Mouse (Mus musculus) heart, postnatal 10 days (tissue): ENCODE measurements around the gene Tap1. TPM values are rescaled to one million over a fixed set of nuclear protein-coding genes. Genes with fewer than 3 reads are reported as not detected.
A peak's percentile ranks its signal among the peaks of the same experiment; 100 is the strongest.
"Not testable (repeated sequence)": the region's sequence is repeated elsewhere in the genome, so short reads cannot be mapped to it uniquely, and the experiment has no call there.

ENCODE experiments used
- DNase-seq, 2 experiments: peaks; one replicate each; pipeline ENCODE4 v3.0.0; 2021
- intact Hi-C: fragments of 180-260 bp; cut with DNase I; formaldehyde crosslinking; loops from one replicate; pipeline ENCODE4 v1.15.1; 2025
- total RNA-seq, 2 experiments: library from RNA; stranded (reverse); gene quantifications; 2 replicates each; pipeline ENCODE4 v1.2.3; 2021

Gene Tap1
- total RNA-seq: 1 to 10 TPM; 6.7 to 7.0 TPM

DNA sequence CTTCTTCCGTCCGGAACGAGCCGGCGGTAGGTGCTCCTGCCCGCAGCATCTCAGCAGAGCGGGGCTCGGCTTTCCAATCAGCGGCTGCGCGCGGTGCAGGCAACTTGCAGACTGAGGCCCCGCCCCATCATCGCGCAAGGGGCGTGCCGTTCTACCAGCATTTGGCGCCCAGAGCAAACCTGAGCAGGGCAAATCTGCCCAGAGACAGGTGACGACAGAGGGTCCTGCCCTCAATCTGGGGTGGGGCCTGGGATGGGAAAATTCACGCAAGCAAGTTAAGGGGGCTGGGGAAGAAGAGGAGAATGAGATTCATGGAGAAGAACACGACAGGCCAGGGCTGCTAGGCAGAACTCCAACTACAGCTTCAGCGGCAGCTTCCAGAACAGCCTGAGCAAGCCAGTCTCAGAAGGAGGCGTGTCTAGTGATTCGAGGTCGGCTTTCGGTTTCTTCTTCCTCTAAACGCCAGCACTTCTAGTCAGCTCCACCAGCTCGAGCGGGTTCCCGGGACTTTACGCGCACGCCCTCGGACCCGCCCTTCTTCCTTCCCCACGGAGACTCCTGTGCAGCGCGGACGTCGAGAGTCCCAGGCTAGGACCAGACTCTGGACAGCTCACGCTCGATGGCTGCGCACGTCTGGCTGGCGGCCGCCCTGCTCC, at the start of gene Tap1, which contains the start of gene Psmb9:
Gene Tap1 (plus strand): TSS at position 293 of the 656 bp plus-strand sequence.
Gene Psmb9 (minus strand): TSS at position 504 of the 656 bp plus-strand sequence.
- intact Hi-C loops: no loop called here
- peak; percentile 97 to 99 for DNase-seq

GRCm38 (mm10) chr17:34137601-34138000, 49.8 kb upstream of the Tap1 start:
- intact Hi-C loops: no loop called here

GRCm38 (mm10) chr17:34138655-34139054, 48.7 kb upstream of the Tap1 start:
- intact Hi-C loops: no loop called here
- DNase-seq: peak in 1 of 2 experiments; percentile 3

More at GRCm38 (mm10) chr17:34137601-34138000, 49.8 kb upstream of the Tap1 start:
- DNase-seq: no peak

DNA sequence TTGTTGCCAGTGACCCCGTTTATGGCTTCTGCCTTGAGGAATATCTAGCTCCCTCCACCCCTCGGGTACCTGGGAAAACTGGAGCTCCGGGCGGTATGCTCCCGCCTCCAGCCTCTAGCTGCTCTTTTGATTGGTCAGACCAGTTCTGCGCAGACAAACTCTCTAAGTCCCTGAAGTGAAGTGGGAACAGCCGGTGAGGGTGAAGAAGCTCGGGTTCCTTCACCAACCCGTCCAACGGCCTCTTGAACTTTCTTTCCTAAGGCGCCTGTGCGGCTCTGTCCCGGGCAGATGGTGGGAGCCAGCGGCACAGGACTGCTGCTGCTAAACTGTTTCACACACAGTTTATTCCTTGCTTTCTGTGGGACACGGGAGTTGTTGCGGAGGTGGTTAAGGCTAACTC, 47.9 kb upstream of the Tap1 start:
- intact Hi-C loops: no loop called here
- peak; percentile 16 to 51 for DNase-seq

DNA sequence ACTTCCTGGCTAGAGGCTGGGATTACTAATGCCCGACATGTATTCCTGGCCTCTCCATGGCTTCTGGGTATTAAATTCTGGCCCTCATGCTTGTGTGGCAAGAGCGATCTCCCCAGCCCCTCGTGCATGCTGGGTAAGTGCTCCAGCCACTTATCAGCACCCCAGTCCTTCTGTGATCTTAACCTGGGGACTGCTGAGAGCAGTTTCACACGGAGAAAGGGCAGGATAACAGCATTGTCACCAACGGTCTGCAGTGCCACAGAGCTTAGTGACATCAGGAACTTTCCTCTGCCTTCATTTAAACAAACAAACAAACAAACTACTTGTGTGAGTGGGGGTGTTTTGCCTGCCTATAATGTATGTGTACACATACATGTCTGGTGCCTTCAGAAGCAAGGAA, 47.1 kb upstream of the Tap1 start:
- intact Hi-C loops: loop anchor here (10.0 kb wide), 1 partner anchor 415 kb away; no protein-coding TSS in a partner anchor
- DNase-seq: no peak

DNA sequence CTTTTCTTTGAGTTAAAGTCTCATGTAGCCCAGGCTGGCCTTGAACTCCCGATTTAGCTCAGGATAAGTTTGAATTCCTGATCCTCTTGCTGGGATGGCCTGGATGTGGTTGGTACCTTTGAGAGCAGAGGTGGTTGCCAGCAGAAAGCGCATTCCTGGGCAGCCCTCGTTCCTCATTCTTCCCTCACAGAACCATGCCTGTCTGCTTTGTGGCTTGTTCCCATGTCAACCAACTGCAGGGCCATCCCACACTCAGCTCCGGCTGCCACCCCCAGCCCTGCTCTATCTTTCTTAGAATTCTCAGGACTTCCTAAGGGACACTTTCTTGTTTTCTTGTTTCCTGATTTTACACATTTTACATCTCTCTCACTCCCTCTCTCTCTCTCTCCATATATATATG, 45.9 kb upstream of the Tap1 start:
- intact Hi-C loops: loop anchor here (10.0 kb wide), 1 partner anchor 413 kb away; no protein-coding TSS in a partner anchor
- no peak for DNase-seq

DNA sequence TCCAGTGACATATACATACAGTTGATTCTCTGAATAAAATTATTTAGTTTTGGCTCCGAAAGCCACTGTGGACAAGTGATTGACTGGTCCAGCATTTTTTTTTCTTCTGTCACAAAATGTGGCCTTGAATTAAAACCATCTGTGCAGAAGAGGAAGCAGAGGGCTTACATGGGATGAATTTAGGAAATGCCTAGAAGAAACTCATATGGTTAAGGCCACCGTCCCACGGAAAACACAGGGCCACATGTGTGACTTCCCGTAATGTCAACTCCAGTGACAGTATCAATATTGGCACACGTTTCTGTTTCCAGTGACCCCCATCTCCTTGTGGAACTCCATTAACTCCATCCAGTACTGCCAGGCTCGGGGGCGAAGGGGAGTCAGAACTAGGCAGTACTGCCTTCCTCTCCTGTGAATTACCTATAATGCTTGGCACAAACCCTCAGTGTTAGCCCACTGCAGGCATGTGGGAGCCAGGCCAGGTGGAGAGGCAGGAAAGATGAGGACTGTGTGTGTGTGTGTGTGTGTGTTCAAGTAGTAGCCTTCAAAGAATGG, 44.8 kb upstream of the Tap1 start:
- DNase-seq: no peak
- intact Hi-C loops: loop anchor here (10.0 kb wide), 1 partner anchor 412 kb away; no protein-coding TSS in a partner anchor

DNA sequence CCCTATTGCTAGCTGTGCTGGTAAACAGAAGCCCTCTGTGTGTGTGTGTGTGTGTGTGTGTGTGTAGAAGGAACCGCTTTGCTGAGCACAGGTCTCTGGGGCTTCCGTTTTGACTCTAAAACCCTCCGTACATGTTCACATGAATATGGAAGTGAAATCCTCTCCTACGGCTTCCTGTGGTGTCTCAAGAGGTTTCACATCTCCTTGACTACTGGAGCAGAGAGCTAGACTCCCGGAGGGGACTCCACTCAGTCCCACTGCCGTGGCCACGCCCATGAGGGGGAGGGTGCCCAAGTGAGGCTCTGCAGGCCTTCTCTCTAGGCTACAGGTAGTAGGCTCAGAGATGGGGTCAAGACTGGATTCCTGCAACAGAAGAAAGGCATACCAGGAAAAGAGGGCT, 44.3 kb upstream of the Tap1 start, which contains the start of gene H2-DMb2:
Gene H2-DMb2 (plus strand): TSS at position 275 of the 400 bp plus-strand sequence.
- intact Hi-C loops: loop anchor here (10.0 kb wide), 1 partner anchor 412 kb away; no protein-coding TSS in a partner anchor
- DNase-seq: peak; percentile 70 to 73

GRCm38 (mm10) chr17:34143461-34143860, 43.9 kb upstream of the Tap1 start:
- no peak for DNase-seq
- intact Hi-C loops: loop anchor here (10.0 kb wide), 1 partner anchor 411 kb away; no protein-coding TSS in a partner anchor

- DNase-seq: not testable (repeated sequence)
- intact Hi-C loops: loop anchor here (10.0 kb wide), 1 partner anchor 411 kb away; no protein-coding TSS in a partner anchor
Measured at GRCm38 (mm10) chr17:34144221-34144620, 43.1 kb upstream of the Tap1 start.

- intact Hi-C loops: loop anchor here (5.0 to 10.0 kb wide), 2 partner anchors 410 to 792 kb away; no protein-coding TSS in a partner anchor
- DNase-seq: no peak
Measured at GRCm38 (mm10) chr17:34144960-34145371, 42.4 kb upstream of the Tap1 start.

DNA sequence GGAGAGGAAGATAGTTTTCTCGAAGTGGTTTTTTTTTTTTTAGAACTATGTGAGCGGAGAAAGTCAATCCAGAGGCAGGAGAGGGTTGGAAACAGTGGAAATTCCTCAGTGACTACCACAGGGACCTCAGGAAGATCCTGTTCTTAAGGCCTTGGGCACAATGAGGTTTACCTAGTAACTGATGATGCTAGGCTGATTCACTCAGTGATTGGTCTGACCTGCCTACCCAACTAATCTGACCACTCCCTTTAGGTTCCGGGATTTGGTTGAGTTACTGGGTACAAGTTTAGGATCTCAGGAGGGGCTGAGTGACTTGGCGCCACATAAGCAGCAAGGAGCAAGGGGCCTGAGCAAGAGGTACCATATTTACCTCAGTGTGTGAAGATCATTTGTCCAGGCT, 34.4 kb upstream of the Tap1 start, which contains the start of gene H2-DMb1:
Gene H2-DMb1 (plus strand): TSS at position 150 of the 400 bp plus-strand sequence.
- peak; percentile 56 to 73 for DNase-seq
- intact Hi-C loops: no loop called here

GRCm38 (mm10) chr17:34155534-34155933, 31.8 kb upstream of the Tap1 start:
- intact Hi-C loops: no loop called here
- no peak for DNase-seq

DNA sequence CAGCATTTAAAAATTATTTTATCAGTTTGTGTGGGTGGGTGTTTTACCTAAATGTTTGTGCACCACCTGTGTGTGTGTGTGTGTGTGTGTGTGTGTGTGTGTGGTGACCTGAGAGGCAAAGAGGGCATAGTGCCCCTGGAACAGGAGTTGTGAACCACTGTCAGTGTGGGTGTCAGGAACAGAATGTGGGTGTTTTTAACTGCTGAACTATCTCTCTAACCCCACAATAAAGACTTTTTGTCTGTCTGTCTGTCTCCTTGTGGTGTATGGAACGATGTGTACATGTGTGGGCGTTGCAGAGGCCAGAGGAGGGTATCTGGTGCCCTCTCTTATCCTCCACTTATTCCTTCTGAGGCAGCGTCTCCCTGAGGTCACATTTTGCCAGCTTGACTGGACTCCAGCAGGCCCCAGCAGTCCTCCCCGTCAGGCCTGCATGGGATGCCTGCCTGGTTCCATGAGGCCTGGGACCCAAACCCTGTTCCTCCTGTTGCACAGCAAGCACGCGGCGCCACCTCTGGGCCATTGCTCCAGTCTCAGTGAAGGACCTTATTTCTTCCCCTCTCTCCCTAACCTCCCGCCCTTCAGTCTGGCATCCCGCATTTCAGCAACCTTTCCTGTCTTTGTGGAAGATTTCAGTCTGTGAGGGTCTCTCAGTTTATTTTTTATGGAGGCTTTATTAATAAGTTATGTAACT, 23.0 kb upstream of the Tap1 start:
- intact Hi-C loops: loop anchor here (1.0 kb wide), 1 partner anchor 87 kb away; no protein-coding TSS in a partner anchor
- DNase-seq: peak; percentile 14 to 37

DNA sequence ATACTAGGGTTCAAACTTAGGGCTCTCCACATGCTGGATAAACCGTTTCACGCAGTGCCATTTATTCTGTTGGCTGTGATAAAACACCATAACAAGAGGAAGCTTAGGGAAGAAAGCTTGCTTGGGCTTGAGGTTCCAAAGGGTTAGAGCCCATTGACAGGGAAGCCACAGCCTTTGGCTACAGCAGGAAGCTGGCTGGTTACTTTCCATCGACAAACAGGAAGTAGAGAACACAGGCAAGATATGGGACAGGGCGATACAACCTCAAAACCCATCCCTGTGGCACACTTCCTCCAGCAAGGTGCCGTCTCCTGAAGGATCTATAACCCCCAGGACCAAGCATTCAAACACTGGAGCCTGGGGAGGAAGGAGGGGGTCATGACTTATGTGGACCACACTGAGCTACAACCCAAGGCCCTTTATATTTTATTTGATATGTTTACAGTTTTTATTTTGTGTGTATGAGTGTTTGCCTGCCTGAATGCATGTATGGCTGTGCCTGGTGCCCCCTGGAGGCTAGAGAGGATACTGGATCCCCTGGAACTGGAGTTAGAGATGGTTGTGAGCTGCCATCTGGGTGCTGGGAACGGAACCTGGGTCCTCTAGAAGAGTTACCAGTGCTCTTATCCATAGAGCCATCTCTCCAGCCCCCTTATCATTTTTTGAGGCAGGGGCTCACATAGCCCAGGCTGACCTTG, 22.2 kb upstream of the Tap1 start:
- intact Hi-C loops: no loop called here
- DNase-seq: no peak

GRCm38 (mm10) chr17:34169279-34169678, 18.1 kb upstream of the Tap1 start:
- intact Hi-C loops: loop anchor here (1.0 kb wide), 2 partner anchors 68 to 92 kb away; no protein-coding TSS in a partner anchor
- DNase-seq: peak; percentile 51 to 69

GRCm38 (mm10) chr17:34170487-34170876, 16.9 kb upstream of the Tap1 start:
- intact Hi-C loops: loop anchor here (1.0 to 5.0 kb wide), 3 partner anchors 35 to 142 kb away; no protein-coding TSS in a partner anchor
- no peak for DNase-seq

- intact Hi-C loops: loop anchor here (1.0 to 5.0 kb wide), 4 partner anchors 33 to 141 kb away; no protein-coding TSS in a partner anchor
Measured at GRCm38 (mm10) chr17:34170877-34171498, 16.4 kb upstream of the Tap1 start.

DNA sequence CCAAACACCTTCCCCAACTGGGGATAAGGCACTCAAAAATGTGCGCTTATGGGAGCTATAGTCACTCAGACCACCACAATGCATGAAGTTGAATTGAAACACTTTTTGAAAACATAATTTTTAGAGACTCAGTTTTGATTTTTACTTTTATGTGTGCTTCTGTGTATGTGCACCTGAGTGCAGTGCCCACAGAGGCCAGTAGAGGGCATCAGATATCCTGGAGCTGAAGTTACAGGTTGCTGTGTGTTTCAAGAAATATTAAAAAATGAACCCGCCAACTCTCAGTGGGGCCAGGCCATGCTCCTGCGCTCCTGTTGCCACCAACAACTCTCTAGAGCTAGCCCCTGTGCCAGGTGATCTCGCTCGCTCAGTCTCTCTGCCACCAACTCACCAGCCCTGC, 14.8 kb upstream of the Tap1 start:
- intact Hi-C loops: loop anchor here (5.0 kb wide), 1 partner anchor 140 kb away; no protein-coding TSS in a partner anchor
- no peak for DNase-seq

More at GRCm38 (mm10) chr17:34170877-34171498, 16.4 kb upstream of the Tap1 start:
- peak; percentile 84 to 91 for DNase-seq
